Mouse (Mus musculus) ES-E14 (cell line): ENCODE results near the gene Qrfpr. TPM values are rescaled to one million over a fixed set of nuclear protein-coding genes. Genes with fewer than 3 reads are reported as not detected.

Source experiments
- DNase-seq: peaks from one replicate; pipeline ENCODE4 v3.0.0-alpha.2; 2013; ENCODE audit warnings: low read depth, low spot score
- H3K27ac ChIP-seq: 2 replicates; pipeline ENCODE4 v1.5.1; 2012; ENCODE audit warnings: low read depth, mild to moderate bottlenecking, low read length, moderate library complexity, mixed read lengths; ENCODE audit not compliant: poor library complexity, insufficient read depth, severe bottlenecking
- H3K36me3 ChIP-seq: 2 replicates; pipeline ENCODE4 v1.6.1; 2012; ENCODE audit warnings: mild to moderate bottlenecking, low read length, moderate library complexity, mixed read lengths; ENCODE audit not compliant: control insufficient read depth, poor library complexity, insufficient read depth, severe bottlenecking
- H3K4me1 ChIP-seq, 2 experiments: fragments of 150-350 bp in 1 of 2; sonication (generic) in 1 of 2; 2 replicates each; pipeline ENCODE4 v1.6.1; 2012; ENCODE audit warnings: low read length in 2 of 2, mild to moderate bottlenecking in 1 of 2, mixed read lengths in 1 of 2; ENCODE audit not compliant: control insufficient read depth in 2 of 2, insufficient read depth in 2 of 2, poor library complexity in 1 of 2
- H3K4me3 ChIP-seq, 2 experiments: fragments of 150-350 bp in 1 of 2; sonication (generic) in 1 of 2; 2 replicates each; pipeline ENCODE4 v1.5.1; 2012; ENCODE audit warnings: low read length in 2 of 2, low read depth in 1 of 2, mild to moderate bottlenecking in 1 of 2, mixed read lengths in 1 of 2; ENCODE audit not compliant: insufficient read depth in 1 of 2, poor library complexity in 1 of 2, severe bottlenecking in 1 of 2
- H3K9ac ChIP-seq: 2 replicates; pipeline ENCODE4 v1.6.1; 2012; ENCODE audit warnings: low read depth, mild to moderate bottlenecking, low read length, mixed read lengths; ENCODE audit not compliant: poor library complexity, insufficient read depth, severe bottlenecking
- H3K9me3 ChIP-seq: fragments of 150-350 bp; sonication (generic); 2 replicates; pipeline ENCODE4 v1.6.1; 2012; ENCODE audit warnings: low read depth, mild to moderate bottlenecking, low read length; ENCODE audit not compliant: control insufficient read depth, insufficient read depth
- CHD2 ChIP-seq: IDR thresholded peaks from 2 replicates; pipeline ENCODE4 v1.6.1; 2014; ENCODE audit warnings: mild to moderate bottlenecking, low read depth, low read length, inconsistent platforms
- HCFC1 ChIP-seq: IDR thresholded peaks from 2 replicates; pipeline ENCODE4 v1.6.1; 2012; ENCODE audit warnings: low read length, inconsistent platforms, borderline replicate concordance; ENCODE audit not compliant: insufficient read depth
- MAFK ChIP-seq: IDR thresholded peaks from 2 replicates; pipeline ENCODE4 v1.6.1; 2014; ENCODE audit warnings: mild to moderate bottlenecking, low read depth, low read length, inconsistent platforms; ENCODE audit not compliant: insufficient read depth
- ZC3H11A ChIP-seq: IDR thresholded peaks from 2 replicates; pipeline ENCODE4 v1.6.1; 2012; ENCODE audit warnings: low read depth, mild to moderate bottlenecking, inconsistent platforms, low read length, borderline replicate concordance
- ZNF384 ChIP-seq: IDR thresholded peaks from 2 replicates; pipeline ENCODE4 v1.6.1; 2012; ENCODE audit warnings: low read depth, low read length, inconsistent platforms
- in situ Hi-C, 2 experiments: fragments of 600-800 bp; cut with MboI; formaldehyde crosslinking; loops; one replicate each; pipeline ENCODE4 v1.15.1; 2025; ENCODE audit warnings: low sequenced_read_pairs in 2 of 2, inconsistent platforms in 1 of 2; ENCODE audit not compliant: unreplicated experiment in 2 of 2
- total RNA-seq: library from RNA; depleted of rRNA; stranded (reverse); fragments of 300-350 nt; gene quantifications from 2 replicates; pipeline ENCODE4 v1.2.3, GENCODE M21; 2012

Qrfpr gene
- total RNA-seq, 1 experiment = not detected

DNA sequence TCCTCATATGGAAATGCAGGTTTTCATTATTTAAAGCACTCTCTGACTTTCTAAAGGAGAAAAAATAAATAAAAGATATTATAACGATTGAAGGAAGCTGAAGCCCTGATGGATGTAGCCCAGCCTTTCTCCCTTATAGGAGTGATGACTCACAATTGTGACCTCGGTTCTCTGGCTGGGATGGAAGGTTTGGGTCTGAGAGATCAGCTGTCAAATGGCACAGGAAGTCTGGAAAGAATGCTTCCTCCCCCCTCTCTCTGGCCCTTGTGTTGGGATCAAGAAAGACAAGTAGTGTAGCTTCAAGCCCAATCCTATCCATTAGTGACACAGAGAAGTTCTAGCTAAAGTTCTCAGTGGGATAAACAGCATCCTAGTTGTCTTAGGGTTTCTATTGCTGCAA is 7.8 kb upstream of the Qrfpr start:
- H3K36me3 ChIP-seq = no peaks in the 10 kb centered on the region
- H3K27ac ChIP-seq = no peak overlapping the region
- H3K9me3 ChIP-seq = no peaks in the 10 kb centered on the region
- H3K4me3 ChIP-seq = no peak overlapping the region
- no peaks in the 10 kb centered on the region for H3K4me1 ChIP-seq
- H3K9ac ChIP-seq = no peak overlapping the region
- in situ Hi-C loops = no loop called here
- DNase-seq = no peak
- TF ChIP-seq MAFK (no peak), CHD2 (no peak), ZNF384 (no peak), HCFC1 (no peak), ZC3H11A (no peak)

DNA sequence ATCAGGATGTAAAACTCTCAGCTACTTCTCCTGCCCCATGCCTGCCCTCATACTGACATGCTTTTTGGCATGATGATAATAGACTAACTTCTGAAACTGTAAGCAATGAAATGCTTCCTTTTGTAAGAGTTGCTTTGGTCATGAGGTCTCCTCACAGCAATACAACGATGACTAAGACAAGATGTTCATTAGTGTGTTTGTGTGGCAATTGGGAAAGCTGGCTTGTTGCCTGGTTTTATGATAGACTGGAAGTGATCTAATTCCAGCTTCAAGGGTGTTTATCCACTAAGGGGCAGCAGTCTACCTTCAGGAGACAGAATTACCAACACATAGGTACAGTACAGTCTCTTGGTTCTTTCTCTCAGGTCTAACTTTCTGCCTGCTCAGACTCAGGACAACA is 5.1 kb upstream of the Qrfpr start:
- Histone ChIP-seq H3K27ac (no peak overlapping the region), H3K9me3 (no peaks in the 10 kb centered on the region)
- no peak for DNase-seq

DNA sequence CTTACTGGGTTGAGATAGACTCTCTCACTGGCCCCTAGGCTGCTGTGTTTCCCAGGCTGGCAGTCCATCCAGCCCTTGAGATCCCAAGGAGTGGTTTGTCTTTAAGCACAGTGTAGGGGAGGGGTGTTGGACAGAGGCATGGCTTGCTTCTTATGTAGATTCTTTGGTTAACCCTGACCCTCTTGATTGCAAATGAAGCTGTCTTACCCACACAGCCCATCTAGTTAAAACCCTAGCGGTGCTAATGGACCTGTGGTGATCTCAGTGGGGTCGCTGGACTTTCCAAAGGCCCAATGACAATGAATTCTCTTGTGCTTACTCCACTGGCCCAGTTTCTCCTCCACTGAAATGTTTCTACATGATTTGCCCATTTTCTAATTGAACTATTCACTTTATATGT is 1.2 kb upstream of the Qrfpr start:
- TF ChIP-seq ZC3H11A (no peak), ZNF384 (no peak)
- Histone ChIP-seq H3K27ac (no peak overlapping the region), H3K4me3 (no peak overlapping the region), H3K9ac (no peak overlapping the region), H3K36me3 (no peaks in the 10 kb centered on the region), H3K9me3 (no peaks in the 10 kb centered on the region), H3K4me1 (peaks cover 0 to 2% of the 10 kb centered on the region in 2 experiments; a peak in 1 of 4 replicates)
- in situ Hi-C loops = no loop called here
- peak; percentile 40 for DNase-seq

More for the DNA sequence above, 5.1 kb upstream of the Qrfpr start:
- H3K36me3 ChIP-seq = no peaks in the 10 kb centered on the region
- TF ChIP-seq ZC3H11A (no peak), MAFK (no peak), CHD2 (no peak), ZNF384 (no peak)
- no peak overlapping the region for H3K4me3 ChIP-seq
- in situ Hi-C loops = no loop called here
- no peaks in the 10 kb centered on the region for H3K4me1 ChIP-seq
- H3K9ac ChIP-seq = no peak overlapping the region

DNA sequence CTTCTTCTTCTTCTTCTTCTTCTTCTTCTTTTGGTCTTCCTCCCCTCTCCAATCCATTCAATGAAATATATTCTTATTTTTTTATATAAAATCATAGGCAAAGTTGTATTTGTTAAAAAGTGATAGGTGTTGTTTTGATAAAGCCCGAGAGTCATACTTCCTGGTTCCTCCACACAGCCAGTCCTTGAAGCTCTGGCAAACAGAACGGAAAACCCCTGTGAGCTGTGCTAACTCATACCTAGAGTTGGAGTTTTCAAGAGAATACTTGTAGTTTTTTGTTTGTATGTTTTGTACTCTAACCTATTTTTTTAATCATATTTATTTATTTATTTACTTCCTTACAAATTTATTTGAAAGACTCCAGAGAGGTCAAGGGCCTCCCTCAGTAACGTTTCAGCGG is 9.4 kb downstream of the Qrfpr start:
- Histone ChIP-seq H3K27ac (no peak overlapping the region), H3K9ac (no peak overlapping the region), H3K4me1 (no peaks in the 10 kb centered on the region), H3K36me3 (no peaks in the 10 kb centered on the region), H3K4me3 (no peak overlapping the region), H3K9me3 (no peaks in the 10 kb centered on the region)
- no peak for TF ChIP-seq MAFK
- TF ChIP-seq CHD2 = no peak
- no peak for TF ChIP-seq HCFC1
- no peak for TF ChIP-seq ZC3H11A
- TF ChIP-seq ZNF384 = no peak
- in situ Hi-C loops = loop anchor here in 1 of 2 experiments (10.0 kb wide), 1 partner anchor 232 kb away; no protein-coding TSS in a partner anchor
- DNase-seq = no peak

DNA sequence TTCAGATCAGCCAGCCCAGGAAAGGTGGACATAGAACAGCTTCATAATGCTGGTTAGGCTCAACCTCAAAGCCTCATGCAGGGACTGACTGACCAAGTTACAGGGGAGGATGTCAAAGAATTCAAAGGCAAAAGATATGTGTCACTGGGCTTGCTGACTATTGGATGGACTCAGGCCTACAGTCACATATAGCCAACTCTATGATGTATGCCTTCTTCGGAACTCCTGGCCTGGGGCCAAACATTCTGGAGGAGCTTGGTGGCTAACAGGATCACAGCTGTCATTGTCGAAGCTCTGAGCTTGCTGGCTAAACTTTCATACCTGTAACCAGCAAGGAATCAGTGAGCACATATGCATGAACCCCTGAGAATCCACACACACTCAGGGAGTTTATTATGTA is 11.2 kb downstream of the Qrfpr start:
- Histone ChIP-seq H3K9me3 (no peaks in the 10 kb centered on the region), H3K4me1 (no peaks in the 10 kb centered on the region), H3K9ac (no peak overlapping the region), H3K36me3 (no peaks in the 10 kb centered on the region), H3K27ac (no peak overlapping the region), H3K4me3 (no peak overlapping the region)
- no peak for TF ChIP-seq HCFC1
- TF ChIP-seq ZC3H11A = no peak
- TF ChIP-seq MAFK = no peak
- in situ Hi-C loops = loop anchor here in 1 of 2 experiments (10.0 kb wide), 1 partner anchor 234 kb away; no protein-coding TSS in a partner anchor
- no peak for DNase-seq
